Mouse (Mus musculus) kidney, postnatal 0 days (tissue): ENCODE measurements at regions not wholly inside any gene's neighbourhood (a gene's known extent, or its start where the extent isn't known, plus 50 kb on each side); places are given as distances from the start of the nearest gene placed in this dataset.
A peak's percentile ranks its signal among the peaks of the same experiment; 100 is the strongest.

ENCODE experiments used
- ATAC-seq: fragments of 200-750 bp; cut with Nextera tagmentation; replicated peaks from 2 replicates; pipeline ENCODE4 v1.8.0; 2017; ENCODE audit warnings: low read depth, moderate number of reproducible peaks, moderate TSS enrichment, moderate library complexity; ENCODE audit not compliant: low FRiP score
- DNase-seq: peaks from one replicate; pipeline ENCODE4 v3.0.0-alpha.2; 2016; ENCODE audit warnings: low spot score
- H3K27ac ChIP-seq: fragments of 300-500 bp; sonication (generic); 2 replicates; pipeline ENCODE4 v1.5.1; 2014; ENCODE audit warnings: mild to moderate bottlenecking
- H3K27me3 ChIP-seq: fragments of 300-500 bp; sonication (generic); 2 replicates; pipeline ENCODE4 v1.6.1; 2014; ENCODE audit warnings: low read length, mixed read lengths; ENCODE audit not compliant: insufficient read depth
- H3K36me3 ChIP-seq: fragments of 300-500 bp; sonication (generic); 2 replicates; pipeline ENCODE4 v1.6.1; 2014; ENCODE audit warnings: low read length, mixed read lengths; ENCODE audit not compliant: insufficient read depth
- H3K4me1 ChIP-seq: fragments of 300-500 bp; sonication (generic); replicated peaks from 2 replicates; pipeline ENCODE4 v1.6.1; 2014; ENCODE audit warnings: antibody characterized with exemption, low read length, mixed read lengths; ENCODE audit not compliant: insufficient read depth
- H3K4me2 ChIP-seq: fragments of 300-500 bp; sonication (generic); 2 replicates; pipeline ENCODE4 v1.6.1; 2014; ENCODE audit warnings: mild to moderate bottlenecking, low read length, moderate library complexity, mixed read lengths
- H3K4me3 ChIP-seq: fragments of 300-500 bp; sonication (generic); replicated peaks from 2 replicates; pipeline ENCODE4 v1.5.1; 2014; ENCODE audit warnings: low read depth, low read length
- H3K9ac ChIP-seq: fragments of 300-500 bp; sonication (generic); 2 replicates; pipeline ENCODE4 v1.6.1; 2014; ENCODE audit warnings: low read depth, low read length
- H3K9me3 ChIP-seq: fragments of 300-500 bp; sonication (generic); replicated peaks from 2 replicates; pipeline ENCODE4 v1.6.1; 2016; ENCODE audit warnings: low read length, inconsistent platforms, mixed read lengths
- CTCF ChIP-seq: IDR thresholded peaks from 2 replicates; pipeline ENCODE4 v1.5.1; 2016; ENCODE audit warnings: antibody characterized with exemption, low read depth, mild to moderate bottlenecking, moderate library complexity
- WGBS: fragments of 180-500 bp; shearing (Covaris S2); extraction: QIAGEN DNeasy Blood & Tissue Kit; methylation state at CpG from one replicate; pipeline ENCODE4 v1.1.7; 2014; 5-methylcytosine and 5-hydroxymethylcytosine counted together

- ATAC-seq = peak; percentile 71
These were observed 179.5 kb upstream of the Klf4 start for GRCm38 (mm10) chr4:55711500-55712341.

GRCm38 (mm10) chr4:55710476-55710875, 178.2 kb upstream of the Klf4 start:
- H3K4me3 ChIP-seq = no peak overlapping the region
- ATAC-seq (no peak), DNase-seq (no peak)
- H3K4me2 ChIP-seq = no peak overlapping the region
- WGBS = 75% methylated on average over 5 of the region's 5 CpGs
- no peak overlapping the region for H3K9ac ChIP-seq
- H3K4me1 ChIP-seq = no peaks in the 10 kb centered on the region
- no peaks in the 10 kb centered on the region for H3K27me3 ChIP-seq
- no peaks in the 10 kb centered on the region for H3K9me3 ChIP-seq
- no peaks in the 10 kb centered on the region for H3K36me3 ChIP-seq
- no peak for TF ChIP-seq CTCF
- no peak overlapping the region for H3K27ac ChIP-seq

More at GRCm38 (mm10) chr4:55711500-55712341, 179.5 kb upstream of the Klf4 start:
- Histone ChIP-seq H3K27ac (no peak overlapping the region), H3K9ac (no peak overlapping the region), H3K27me3 (no peaks in the 10 kb centered on the region), H3K4me1 (no peaks in the 10 kb centered on the region), H3K36me3 (no peaks in the 10 kb centered on the region), H3K4me3 (no peak overlapping the region), H3K9me3 (no peaks in the 10 kb centered on the region), H3K4me2 (no peak overlapping the region)
- no peak for TF ChIP-seq CTCF
- 46% methylated on average over 13 of the region's 13 CpGs for WGBS
- peak; percentile 55 for DNase-seq

- no peak overlapping the region for H3K4me3 ChIP-seq
- no peaks in the 10 kb centered on the region for H3K9me3 ChIP-seq
- no peak for TF ChIP-seq CTCF
- H3K36me3 ChIP-seq = no peaks in the 10 kb centered on the region
- 84% methylated on average over 2 of the region's 2 CpGs for WGBS
- H3K4me2 ChIP-seq = no peak overlapping the region
- no peaks in the 10 kb centered on the region for H3K27me3 ChIP-seq
- ATAC-seq (no peak), DNase-seq (no peak)
- no peaks in the 10 kb centered on the region for H3K4me1 ChIP-seq
- no peak overlapping the region for H3K27ac ChIP-seq
- H3K9ac ChIP-seq = no peak overlapping the region
These were observed 176.5 kb upstream of the Klf4 start for GRCm38 (mm10) chr4:55708808-55709207.

GRCm38 (mm10) chr4:55707916-55708315, 175.7 kb upstream of the Klf4 start:
- Histone ChIP-seq H3K27ac (no peak overlapping the region), H3K9me3 (no peaks in the 10 kb centered on the region), H3K4me2 (no peak overlapping the region), H3K36me3 (no peaks in the 10 kb centered on the region), H3K27me3 (no peaks in the 10 kb centered on the region), H3K9ac (no peak overlapping the region), H3K4me1 (no peaks in the 10 kb centered on the region), H3K4me3 (no peak overlapping the region)
- ATAC-seq (no peak), DNase-seq (no peak)
- TF ChIP-seq CTCF = no peak
- 64% methylated on average over 10 of the region's 10 CpGs for WGBS

GRCm38 (mm10) chr4:55704921-55705320, 172.7 kb upstream of the Klf4 start:
- no peaks in the 10 kb centered on the region for H3K36me3 ChIP-seq
- ATAC-seq (no peak), DNase-seq (no peak)
- no peak overlapping the region for H3K4me3 ChIP-seq
- WGBS = 88% methylated on average over 4 of the region's 4 CpGs
- H3K27me3 ChIP-seq = no peaks in the 10 kb centered on the region
- H3K27ac ChIP-seq = no peak overlapping the region
- H3K4me1 ChIP-seq = no peaks in the 10 kb centered on the region
- H3K4me2 ChIP-seq = no peak overlapping the region
- TF ChIP-seq CTCF = no peak
- H3K9me3 ChIP-seq = no peaks in the 10 kb centered on the region
- no peak overlapping the region for H3K9ac ChIP-seq

- ATAC-seq (no peak), DNase-seq (no peak)
- no peaks in the 10 kb centered on the region for H3K27me3 ChIP-seq
- no peak overlapping the region for H3K9ac ChIP-seq
- no peak overlapping the region for H3K4me3 ChIP-seq
- H3K27ac ChIP-seq = no peak overlapping the region
- no peaks in the 10 kb centered on the region for H3K9me3 ChIP-seq
- TF ChIP-seq CTCF = no peak
- H3K4me2 ChIP-seq = no peak overlapping the region
- no peaks in the 10 kb centered on the region for H3K4me1 ChIP-seq
- 83% methylated on average over 2 of the region's 2 CpGs for WGBS
- no peaks in the 10 kb centered on the region for H3K36me3 ChIP-seq
These were observed 171.2 kb upstream of the Klf4 start for GRCm38 (mm10) chr4:55703346-55703916.
